Mouse (Mus musculus): ENCODE measurements around the gene Agps. TPM values are rescaled to one million over a fixed set of nuclear protein-coding genes. Genes with fewer than 3 reads are reported as not detected.

Gene Agps
- total and polyA plus RNA-seq, 2 experiments from 2014 or later = 11.8 to 19.9 TPM

GRCm38 (mm10) chr2:75852483-75852882 is 20.5 kb downstream of the Agps start:
- no peak overlapping the region for H3K4me2 ChIP-seq (ENCODE audit: low read depth, low read length)
- TF ChIP-seq CTCF (IDR thresholded peaks at IDR 0.05; ENCODE audit: low read depth) (no peak), EP300 (IDR thresholded peaks at IDR 0.05; ENCODE audit: low read depth) (no peak)
- DNase-seq (ENCODE audit: low spot score) = no peak
- peaks cover 21% of the 10 kb centered on the region for H3K36me3 ChIP-seq (replicated peaks; ENCODE audit: control insufficient read depth, insufficient read depth, low read length)
- 89% methylated on average over 2 of the region's 2 CpGs for WGBS
- H3K9ac ChIP-seq (replicated peaks; ENCODE audit: low read depth, low read length) = no peak overlapping the region
- H3K27me3 ChIP-seq (ENCODE audit: control insufficient read depth, insufficient read depth, low read length) = no peaks in the 10 kb centered on the region
- no peaks in the 10 kb centered on the region for H3K4me1 ChIP-seq (ENCODE audit: control insufficient read depth, insufficient read depth)
- no peaks in the 10 kb centered on the region for H3K9me3 ChIP-seq (replicated peaks; ENCODE audit: control insufficient read depth, low read length)
- ATAC-seq (ENCODE audit: insufficient read depth, low read depth) = no peak
- H3K4me3 ChIP-seq (ENCODE audit: low read depth, low read length) = no peak overlapping the region
- H3K27ac ChIP-seq (ENCODE audit: low read depth) = no peak overlapping the region

- H3K4me1 ChIP-seq (ENCODE audit: control insufficient read depth, insufficient read depth) = no peaks in the 10 kb centered on the region
- H3K4me2 ChIP-seq (ENCODE audit: low read depth, low read length) = no peak overlapping the region
- DNase-seq (ENCODE audit: low spot score) = no peak
- ATAC-seq (ENCODE audit: insufficient read depth, low read depth) = no peak
- H3K9ac ChIP-seq (replicated peaks; ENCODE audit: low read depth, low read length) = no peak overlapping the region
- 56% methylated on average over 3 of the region's 3 CpGs for WGBS
- no peak overlapping the region for H3K27ac ChIP-seq (ENCODE audit: low read depth)
- TF ChIP-seq CTCF (IDR thresholded peaks at IDR 0.05; ENCODE audit: low read depth) (no peak), EP300 (IDR thresholded peaks at IDR 0.05; ENCODE audit: low read depth) (no peak)
- H3K9me3 ChIP-seq (replicated peaks; ENCODE audit: control insufficient read depth, low read length) = no peaks in the 10 kb centered on the region
- no peaks in the 10 kb centered on the region for H3K27me3 ChIP-seq (ENCODE audit: control insufficient read depth, insufficient read depth, low read length)
- H3K4me3 ChIP-seq (ENCODE audit: low read depth, low read length) = no peak overlapping the region
- peaks cover 32% of the 10 kb centered on the region for H3K36me3 ChIP-seq (replicated peaks; ENCODE audit: control insufficient read depth, insufficient read depth, low read length)
Measured at GRCm38 (mm10) chr2:75854136-75854535, 22.2 kb downstream of the Agps start.

GRCm38 (mm10) chr2:75861115-75861514 is 29.1 kb downstream of the Agps start:
- peaks cover 41% of the 10 kb centered on the region for H3K36me3 ChIP-seq (replicated peaks; ENCODE audit: control insufficient read depth, insufficient read depth, low read length)
- no peak overlapping the region for H3K9ac ChIP-seq (replicated peaks; ENCODE audit: low read depth, low read length)
- TF ChIP-seq CTCF (IDR thresholded peaks at IDR 0.05; ENCODE audit: low read depth) (no peak), EP300 (IDR thresholded peaks at IDR 0.05; ENCODE audit: low read depth) (no peak)
- H3K27me3 ChIP-seq (ENCODE audit: control insufficient read depth, insufficient read depth, low read length) = no peaks in the 10 kb centered on the region
- H3K27ac ChIP-seq (ENCODE audit: low read depth) = no peak overlapping the region
- 92% methylated on average over 3 of the region's 3 CpGs for WGBS
- no peak for ATAC-seq (ENCODE audit: insufficient read depth, low read depth)
- no peak for DNase-seq (ENCODE audit: low spot score)
- no peaks in the 10 kb centered on the region for H3K9me3 ChIP-seq (replicated peaks; ENCODE audit: control insufficient read depth, low read length)
- no peak overlapping the region for H3K4me3 ChIP-seq (ENCODE audit: low read depth, low read length)
- H3K4me1 ChIP-seq (ENCODE audit: control insufficient read depth, insufficient read depth) = no peaks in the 10 kb centered on the region
- no peak overlapping the region for H3K4me2 ChIP-seq (ENCODE audit: low read depth, low read length)

DNA sequence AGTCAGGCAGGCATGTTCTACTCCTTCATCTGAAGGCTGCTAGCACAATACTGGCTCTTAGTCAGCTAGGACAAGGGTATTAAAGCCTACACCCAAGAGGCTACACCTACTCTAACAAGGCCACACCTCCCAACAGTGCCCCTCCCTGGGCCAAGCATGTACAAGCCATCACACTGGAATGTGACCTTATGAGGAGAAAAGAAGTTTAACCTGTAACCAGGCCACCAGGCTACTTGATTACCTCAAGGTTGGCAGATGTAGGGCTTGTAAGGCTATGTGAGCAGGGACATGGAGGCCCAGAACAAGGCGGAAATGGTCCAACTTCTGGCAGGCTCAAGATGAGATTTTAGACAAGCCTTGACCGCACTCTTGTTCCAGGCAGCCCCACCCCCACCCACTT is 37.6 kb downstream of the Agps start:
- Histone ChIP-seq H3K36me3 (replicated peaks; ENCODE audit: control insufficient read depth, insufficient read depth, low read length) (peaks cover 15% of the 10 kb centered on the region), H3K4me3 (ENCODE audit: low read depth, low read length) (no peak overlapping the region), H3K9ac (replicated peaks; ENCODE audit: low read depth, low read length) (no peak overlapping the region), H3K27ac (ENCODE audit: low read depth) (no peak overlapping the region), H3K27me3 (ENCODE audit: control insufficient read depth, insufficient read depth, low read length) (no peaks in the 10 kb centered on the region), H3K9me3 (replicated peaks; ENCODE audit: control insufficient read depth, low read length) (no peaks in the 10 kb centered on the region), H3K4me2 (ENCODE audit: low read depth, low read length) (no peak overlapping the region), H3K4me1 (ENCODE audit: control insufficient read depth, insufficient read depth) (no peaks in the 10 kb centered on the region)
- no peak for DNase-seq (ENCODE audit: low spot score)
- no peak for ATAC-seq (ENCODE audit: insufficient read depth, low read depth)
- 96% methylated on average over 2 of the region's 2 CpGs for WGBS
- TF ChIP-seq EP300 (IDR thresholded peaks at IDR 0.05; ENCODE audit: low read depth) (no peak), CTCF (IDR thresholded peaks at IDR 0.05; ENCODE audit: low read depth) (no peak)

DNA sequence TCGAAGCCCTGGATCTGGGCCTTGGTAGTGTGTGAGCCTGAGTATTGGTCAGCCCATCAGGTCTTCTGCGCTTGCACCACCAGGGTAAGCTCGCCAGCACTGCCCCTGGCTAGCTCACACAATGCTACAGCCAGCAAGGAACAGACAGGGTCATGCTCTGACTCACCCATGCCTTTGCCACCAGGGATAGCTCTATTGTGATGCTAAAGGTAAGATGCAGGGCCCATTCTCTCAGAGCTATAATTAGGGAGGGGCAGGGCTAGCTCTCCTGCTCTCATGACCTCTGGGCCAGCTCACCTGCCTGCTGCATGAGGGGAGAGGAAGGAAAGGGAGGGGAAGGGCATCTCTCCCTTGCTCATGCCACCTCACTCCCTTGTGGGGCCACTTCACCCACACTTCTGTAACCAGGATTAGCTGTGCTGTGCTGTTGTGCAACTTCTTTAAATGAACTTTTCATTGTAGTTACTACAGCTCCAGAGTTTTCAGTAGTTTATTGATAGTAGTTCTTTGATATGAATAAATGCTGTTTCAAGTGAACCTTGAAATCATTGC is 42.1 kb downstream of the Agps start:
- Histone ChIP-seq H3K4me2 (ENCODE audit: low read depth, low read length) (no peak overlapping the region), H3K27ac (ENCODE audit: low read depth) (no peak overlapping the region), H3K9me3 (replicated peaks; ENCODE audit: control insufficient read depth, low read length) (no peaks in the 10 kb centered on the region), H3K4me1 (ENCODE audit: control insufficient read depth, insufficient read depth) (no peaks in the 10 kb centered on the region), H3K36me3 (replicated peaks; ENCODE audit: control insufficient read depth, insufficient read depth, low read length) (peaks cover 12% of the 10 kb centered on the region; the same call in 1 of the 2 replicates), H3K4me3 (ENCODE audit: low read depth, low read length) (no peak overlapping the region), H3K9ac (replicated peaks; ENCODE audit: low read depth, low read length) (no peak overlapping the region), H3K27me3 (ENCODE audit: control insufficient read depth, insufficient read depth, low read length) (no peaks in the 10 kb centered on the region)
- ATAC-seq (ENCODE audit: insufficient read depth, low read depth) (no peak), DNase-seq (ENCODE audit: low spot score) (no peak)
- whole genome bisulfite sequencing = 71% methylated on average over 3 of the region's 3 CpGs
- TF ChIP-seq CTCF (IDR thresholded peaks at IDR 0.05; ENCODE audit: low read depth) (no peak), EP300 (IDR thresholded peaks at IDR 0.05; ENCODE audit: low read depth) (no peak)

DNA sequence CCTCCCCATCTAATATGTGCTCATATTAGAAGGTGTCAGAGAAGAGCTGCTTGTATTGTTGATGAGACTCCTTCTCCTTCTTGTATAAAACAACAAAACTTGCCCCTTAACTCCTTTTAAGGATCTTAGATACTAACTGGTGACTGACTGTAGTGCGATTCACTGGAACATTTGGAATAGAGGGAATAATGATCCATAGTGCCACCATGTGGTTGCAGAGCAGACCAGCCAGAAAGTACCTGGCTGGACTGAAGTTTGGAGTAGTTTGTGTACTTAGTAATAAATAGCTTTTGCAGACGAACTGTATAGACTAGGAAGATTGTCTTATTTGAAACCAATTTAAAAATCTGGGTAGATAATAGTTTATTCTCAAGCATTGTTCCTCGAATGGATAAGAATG is 47.8 kb downstream of the Agps start:
- no peaks in the 10 kb centered on the region for H3K27me3 ChIP-seq (ENCODE audit: control insufficient read depth, insufficient read depth, low read length)
- no peaks in the 10 kb centered on the region for H3K4me1 ChIP-seq (ENCODE audit: control insufficient read depth, insufficient read depth)
- DNase-seq (ENCODE audit: low spot score) (no peak), ATAC-seq (ENCODE audit: insufficient read depth, low read depth) (no peak)
- H3K4me3 ChIP-seq (ENCODE audit: low read depth, low read length) = no peak overlapping the region
- no peak overlapping the region for H3K27ac ChIP-seq (ENCODE audit: low read depth)
- H3K4me2 ChIP-seq (ENCODE audit: low read depth, low read length) = no peak overlapping the region
- H3K36me3 ChIP-seq (replicated peaks; ENCODE audit: control insufficient read depth, insufficient read depth, low read length) = peaks cover 8% of the 10 kb centered on the region; the same call in 1 of the 2 replicates
- no peak overlapping the region for H3K9ac ChIP-seq (replicated peaks; ENCODE audit: low read depth, low read length)
- WGBS = 41% methylated on average over 3 of the region's 3 CpGs
- peak; percentile 55 for TF ChIP-seq CTCF (IDR thresholded peaks at IDR 0.05; ENCODE audit: low read depth)
- TF ChIP-seq EP300 (IDR thresholded peaks at IDR 0.05; ENCODE audit: low read depth) = no peak
- no peaks in the 10 kb centered on the region for H3K9me3 ChIP-seq (replicated peaks; ENCODE audit: control insufficient read depth, low read length)

Data from heart, postnatal 0 days (tissue).